Mouse (Mus musculus): Measurements from ENCODE around the gene Psg26. TPM values are rescaled to one million over a fixed set of nuclear protein-coding genes. Genes with fewer than 3 reads are reported as not detected.
"Not testable (repeated sequence)": the region's sequence is repeated elsewhere in the genome, so short reads cannot be mapped to it uniquely, and the experiment has no call there.

Psg26 gene
- total RNA-seq (2021): not detected
- long read RNA-seq, experiment 1: 0 reads
- long read RNA-seq, experiment 2: 0 reads

DNA sequence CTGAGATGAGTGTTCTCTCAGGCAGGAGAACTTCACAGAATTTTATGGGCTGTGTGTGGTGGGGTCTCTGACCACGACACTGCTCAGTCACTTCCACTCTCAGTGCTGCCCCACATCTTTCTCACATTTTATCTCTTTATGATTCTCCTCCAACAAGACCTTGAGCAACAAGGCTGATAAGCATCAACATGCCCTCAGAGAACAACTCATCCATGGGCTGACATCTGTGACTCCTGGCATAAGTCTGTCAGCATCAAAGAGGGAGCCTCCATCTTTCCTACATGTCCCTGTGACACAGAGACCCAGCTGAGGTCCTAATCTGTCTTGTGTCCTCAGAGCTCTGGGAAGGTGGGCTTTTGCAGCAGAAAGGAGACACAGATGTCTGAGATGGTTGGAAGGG is at the start of gene Psg26:
Gene Psg26 (minus strand): TSS at position 101 of the 400 bp plus-strand sequence.
- DNase-seq (ENCODE audit: low spot score in 2 of 2): no peak
- intact Hi-C loops (cut with DNase I): no loop called here

DNA sequence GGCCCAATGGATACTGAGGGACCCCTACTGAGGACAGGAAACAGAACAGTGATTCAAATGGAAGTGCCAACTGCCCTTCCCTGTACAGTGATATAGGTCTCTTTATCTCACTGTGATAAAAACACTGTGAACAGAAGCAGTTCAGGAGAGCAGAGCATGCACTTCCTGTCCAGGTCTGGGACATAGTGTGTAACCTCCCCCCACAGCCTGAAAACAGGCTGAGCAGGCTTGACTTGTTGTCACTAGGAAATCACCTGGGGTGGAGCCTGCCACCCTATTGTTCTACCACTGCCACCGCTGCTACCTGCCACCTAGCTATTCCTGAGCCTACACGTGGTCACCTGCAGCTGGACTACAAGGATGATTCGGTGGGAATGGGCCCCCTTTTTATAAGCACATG is 49.4 kb upstream of the Psg26 start:
- intact Hi-C loops (cut with DNase I): no loop called here
- no peak for DNase-seq (ENCODE audit: low spot score in 2 of 2)

DNA sequence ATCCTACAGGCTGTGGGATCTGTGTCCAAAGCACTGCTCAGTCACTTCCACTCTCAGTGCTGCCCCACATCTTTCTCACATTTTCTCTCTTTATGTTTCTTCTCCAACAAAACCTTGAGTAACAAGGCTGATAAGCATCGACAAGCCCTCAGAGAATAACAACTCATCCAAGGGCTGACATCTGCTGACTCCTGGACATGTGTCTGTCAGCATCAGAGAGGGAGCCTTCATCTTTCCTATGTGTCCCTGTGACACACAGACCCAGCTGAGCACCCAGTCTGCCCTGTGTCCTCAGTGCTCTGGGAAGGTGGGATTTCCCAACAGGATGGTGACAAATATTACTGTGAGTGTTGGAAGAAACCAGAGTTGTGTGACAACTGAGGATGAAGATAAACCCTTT is 48.2 kb upstream of the Psg26 start, which contains the start of gene Psg25:
Gene Psg25 (minus strand): TSS at position 101 of the 400 bp plus-strand sequence.
- no peak for DNase-seq (ENCODE audit: low spot score in 2 of 2)
- intact Hi-C loops (cut with DNase I): no loop called here

DNA sequence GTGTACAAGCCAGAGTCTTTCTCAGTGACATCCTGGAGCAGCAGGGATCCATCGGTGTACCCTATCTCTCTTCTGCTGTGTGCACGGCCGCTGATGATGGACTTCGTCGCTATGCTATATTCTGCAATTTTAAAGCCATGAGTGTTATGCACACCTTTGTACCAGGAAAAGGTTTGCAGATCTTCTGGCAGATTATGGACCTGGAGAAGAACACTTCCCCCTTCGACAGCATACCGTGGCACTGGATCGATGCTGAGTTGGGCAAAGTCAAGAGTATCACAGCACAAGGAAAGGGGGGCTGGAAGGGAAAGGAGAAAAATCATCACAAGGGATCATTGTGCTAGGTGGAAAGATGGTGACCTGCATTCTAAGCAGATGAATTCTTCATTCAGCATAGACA is 40.7 kb upstream of the Psg26 start:
- DNase-seq (ENCODE audit: low spot score in 2 of 2): no peak
- intact Hi-C loops (cut with DNase I): no loop called here

DNA sequence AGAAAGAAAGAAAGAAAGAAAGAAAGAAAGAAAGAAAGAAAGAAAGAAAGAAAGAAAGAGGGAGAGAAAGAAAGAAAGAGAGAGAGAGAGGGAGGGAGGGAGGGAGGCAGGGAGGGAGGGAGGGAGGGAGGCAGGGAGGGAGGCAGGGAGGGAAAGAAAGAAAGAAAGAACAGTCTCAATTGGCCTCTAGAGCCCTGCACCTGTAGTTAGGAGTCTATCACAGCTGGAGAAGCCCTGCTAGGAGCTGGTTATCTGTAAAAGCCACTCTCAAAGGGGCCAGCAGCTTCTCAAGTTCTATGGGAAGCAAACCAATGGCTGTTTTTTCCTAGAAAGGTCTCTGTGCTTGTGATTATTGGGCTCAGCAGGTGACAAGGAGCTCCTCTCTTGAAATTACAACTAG is 28.9 kb upstream of the Psg26 start:
- DNase-seq (ENCODE audit: low spot score in 2 of 2); intact Hi-C loops (cut with DNase I): not testable (repeated sequence)

DNA sequence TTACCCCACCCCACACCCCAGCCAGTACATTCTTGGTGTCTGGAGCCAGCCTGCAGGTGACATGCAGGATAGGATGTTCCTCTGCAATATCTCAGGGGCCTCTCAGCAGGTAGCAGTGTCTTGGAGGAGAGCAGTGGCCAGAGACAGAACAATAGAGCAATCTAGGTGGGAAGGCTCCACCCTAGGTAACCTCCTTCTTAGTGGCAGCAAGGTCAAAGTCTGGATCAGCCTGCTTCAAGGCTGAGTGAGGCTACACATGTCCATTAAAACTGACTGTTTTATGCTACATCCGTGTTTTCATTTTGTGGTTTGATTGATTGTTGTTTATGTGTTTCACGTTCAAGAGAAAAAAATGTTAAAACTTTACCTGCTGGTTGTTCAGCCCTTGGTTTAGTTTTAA is 28.4 kb upstream of the Psg26 start:
- DNase-seq (ENCODE audit: low spot score in 2 of 2); intact Hi-C loops (cut with DNase I): not testable (repeated sequence)

DNA sequence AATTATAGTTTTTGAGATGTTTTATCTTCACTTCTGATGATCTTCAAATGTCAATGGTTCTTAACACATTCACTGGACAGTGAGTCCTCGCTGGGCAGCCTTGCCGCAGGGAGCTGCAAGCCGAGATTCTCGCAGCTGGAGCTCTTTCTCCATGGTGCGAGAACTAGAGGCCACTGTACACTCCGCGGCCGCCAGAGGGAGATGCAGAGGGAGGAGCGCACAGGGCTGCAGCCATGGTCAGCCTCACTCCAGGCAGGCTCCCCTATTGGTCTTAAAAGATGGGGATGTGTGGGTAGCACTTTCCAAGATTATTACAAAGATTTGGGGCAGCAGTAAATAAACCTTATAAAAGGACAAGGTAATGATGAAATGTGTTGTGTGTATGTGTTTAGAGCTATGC is 27.5 kb upstream of the Psg26 start:
- intact Hi-C loops (cut with DNase I): no loop called here
- DNase-seq (ENCODE audit: low spot score in 2 of 2): no peak

DNA sequence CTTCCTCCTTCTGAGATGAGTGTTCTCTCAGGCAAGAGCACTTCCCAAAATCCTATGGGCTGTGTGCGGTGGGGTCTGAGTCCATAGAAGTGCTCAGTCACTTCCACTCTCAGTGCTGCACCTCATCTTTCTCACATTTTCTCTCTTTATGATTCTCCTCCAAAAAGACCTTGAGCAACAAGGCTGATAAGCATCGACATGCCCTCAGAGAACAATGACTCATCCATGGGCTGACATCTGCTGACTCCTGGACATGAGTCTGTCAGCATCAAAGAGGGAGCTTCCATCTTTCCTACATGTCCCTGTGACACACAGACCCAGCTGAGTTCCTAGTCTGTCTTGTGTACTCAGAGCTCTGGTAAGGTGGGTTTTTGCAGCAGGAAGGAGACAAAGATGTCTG is 52.0 kb downstream of the Psg26 start, which contains the start of gene Psg28:
Gene Psg28 (minus strand): TSS at position 101 of the 400 bp plus-strand sequence.
- DNase-seq (ENCODE audit: low spot score in 2 of 2); intact Hi-C loops (cut with DNase I): not testable (repeated sequence)

Other genes with a start within 250 kb of the Psg26 start
- gene Mill1, start 238.8 kb downstream of the Psg26 start, total RNA-seq (2021): not detected
- gene Psg18, start 129.2 kb downstream of the Psg26 start, total RNA-seq (2021): not detected
- gene Psg28, start 52.1 kb downstream of the Psg26 start, total RNA-seq (2021): not detected
- gene Psg25, start 48.1 kb upstream of the Psg26 start, total RNA-seq (2021): not detected
- not detected for gene Psg27, start 83.1 kb upstream of the Psg26 start, total RNA-seq (2021)
- gene Psg23, start 132.3 kb upstream of the Psg26 start, total RNA-seq (2021): not detected
- not detected for gene Psg21, start 172.5 kb upstream of the Psg26 start, total RNA-seq (2021)
- not detected for gene Psg20, start 202.0 kb upstream of the Psg26 start, total RNA-seq (2021)
- not detected for gene Psg22, start 233.9 kb upstream of the Psg26 start, total RNA-seq (2021)

All from left cerebral cortex, postnatal 14 days (tissue).